8 mouse cellular contexts compared by ENCODE assay signal in genomic region chr1:106629931-106630682, GRCm38 (mm10).
DNase-seq lines count a peak whose midpoint lies in the region; ATAC-seq and TF ChIP-seq lines count a peak whose summit lies in the region.

No protein-coding gene starts in this region.

- H3K27ac ChIP-seq in hindbrain, postnatal 0 days = peak overlapping the region; percentile 60; the same call in 1 of the 2 replicates
- H3K27ac ChIP-seq in lung, embryonic 16.5 days (ENCODE audit: low read length) = peak overlapping the region; percentile 84
- peak overlapping the region; percentile 86 for H3K27ac ChIP-seq in stomach, embryonic 15.5 days

- intact Hi-C loops in gastrocnemius, postnatal 14 days (cut with DNase I; ENCODE audit: low total_unique reads) = no loop called here

- TF ChIP-seq CTCF in hindbrain, postnatal 0 days (IDR thresholded peaks at IDR 0.05; ENCODE audit: low read depth) = no peak

- no peak overlapping the region for H3K4me3 ChIP-seq in hindbrain, postnatal 0 days (ENCODE audit: low read length)
- no peak overlapping the region for H3K4me3 ChIP-seq in lung, embryonic 16.5 days (ENCODE audit: low read length)
- H3K4me3 ChIP-seq in stomach, embryonic 15.5 days (replicated peaks) = no peak overlapping the region

- no peaks in the 10 kb centered on the region for H3K36me3 ChIP-seq in hindbrain, postnatal 0 days (ENCODE audit: insufficient read depth, low read length)
- H3K36me3 ChIP-seq in lung, embryonic 16.5 days (ENCODE audit: control insufficient read depth, insufficient read depth, low read length) = no peaks in the 10 kb centered on the region
- H3K36me3 ChIP-seq in stomach, embryonic 15.5 days = no peaks in the 10 kb centered on the region

- H3K4me1 ChIP-seq in hindbrain, postnatal 0 days (ENCODE audit: insufficient read depth, low read length) = 0 out of 2 replicates have a peak, but pooled peaks cover 10% of the 10 kb centered on the region
- H3K4me1 ChIP-seq in lung, embryonic 16.5 days (replicated peaks; ENCODE audit: control insufficient read depth, insufficient read depth, low read length) = peaks cover 29% of the 10 kb centered on the region
- peaks cover 19% of the 10 kb centered on the region for H3K4me1 ChIP-seq in stomach, embryonic 15.5 days

- peak; percentile 93 for DNase-seq in 3T3-L1 (ENCODE audit: low read depth, low spot score)
- peak; percentile 34 for DNase-seq in brain, adult 2 months (ENCODE audit: low read depth, low spot score)
- peak; percentile 22 for DNase-seq in gastrocnemius, postnatal 14 days
- DNase-seq in hindbrain, postnatal 0 days (ENCODE audit: low spot score) = peak; percentile 46
- no peak for DNase-seq in frontal cortex, postnatal 14 days (ENCODE audit: low spot score in 2 of 2)
- DNase-seq in spleen, adult 12 weeks (ENCODE audit: low spot score) = no peak

- no peaks in the 10 kb centered on the region for H3K9me3 ChIP-seq in hindbrain, postnatal 0 days (ENCODE audit: low read length)
- no peaks in the 10 kb centered on the region for H3K9me3 ChIP-seq in lung, embryonic 16.5 days (ENCODE audit: control insufficient read depth, low read length)
- H3K9me3 ChIP-seq in stomach, embryonic 15.5 days = no peaks in the 10 kb centered on the region

- 23% methylated on average over 4 of the region's 4 CpGs for WGBS in hindbrain, postnatal 0 days
- WGBS in lung, embryonic 16.5 days = 5% methylated on average over 4 of the region's 4 CpGs
- 13% methylated on average over 4 of the region's 4 CpGs for WGBS in stomach, embryonic 15.5 days

- peak; percentile 46; the same call in 1 of the 2 replicates for ATAC-seq in hindbrain, postnatal 0 days
- ATAC-seq in lung, embryonic 16.5 days (ENCODE audit: low read depth) = peak; percentile 89
- ATAC-seq in stomach, embryonic 15.5 days (ENCODE audit: insufficient read depth, low FRiP score, low read depth) = peak; percentile 45; the same call in 1 of the 2 replicates

- no peak overlapping the region for H3K4me2 ChIP-seq in hindbrain, postnatal 0 days (ENCODE audit: low read depth, low read length)
- H3K4me2 ChIP-seq in lung, embryonic 16.5 days (ENCODE audit: low read depth, low read length) = peak overlapping the region; percentile 9; the same call in 1 of the 2 replicates
- H3K4me2 ChIP-seq in stomach, embryonic 15.5 days = peak overlapping the region; percentile 26

- H3K27me3 ChIP-seq in hindbrain, postnatal 0 days (ENCODE audit: insufficient read depth, low read length) = no peaks in the 10 kb centered on the region
- no peaks in the 10 kb centered on the region for H3K27me3 ChIP-seq in lung, embryonic 16.5 days (ENCODE audit: control insufficient read depth, insufficient read depth, low read depth, low read length)
- no peaks in the 10 kb centered on the region for H3K27me3 ChIP-seq in stomach, embryonic 15.5 days (replicated peaks)

- H3K9ac ChIP-seq in hindbrain, postnatal 0 days (replicated peaks; ENCODE audit: low read length) = no peak overlapping the region
- H3K9ac ChIP-seq in lung, embryonic 16.5 days (ENCODE audit: low read length) = peak overlapping the region; percentile 4
- no peak overlapping the region for H3K9ac ChIP-seq in stomach, embryonic 15.5 days

Comparison
In these comparisons a context has a peak if more than half of its experiments do, and no peak if none do; other contexts are left out.
1. DNase-seq: peak in 3T3-L1 (single experiment), brain, adult 2 months (single experiment), gastrocnemius, postnatal 14 days (single experiment) and hindbrain, postnatal 0 days (single experiment); none in frontal cortex, postnatal 14 days (0 of 2) and spleen, adult 12 weeks (single experiment).
2. Peak in every context shown above with its lines, with median percentiles within 50 percentile points of each other: ATAC-seq and H3K27ac ChIP-seq.